8 mouse cellular contexts compared by ENCODE assay signal in genomic region chr12:40832157-40832556, GRCm38 (mm10).
DNase-seq lines count a peak whose midpoint lies in the region; ATAC-seq and TF ChIP-seq lines count a peak whose summit lies in the region.
"Had no signal": no experiment of that assay in that cellular context is flagged by ENCODE, and none has a peak within 500 bp of the region (broad histone marks: within the 10 kb centered on the region; RNA-seq: fewer than 3 reads in every experiment).

No protein-coding gene starts in this region.

- no peaks in the 10 kb centered on the region for H3K9me3 ChIP-seq in CH12.LX (replicated peaks; ENCODE audit: low read length)
- H3K9me3 ChIP-seq in hindbrain, embryonic 14.5 days (ENCODE audit: control insufficient read depth, low read length) = no peaks in the 10 kb centered on the region
- H3K9me3 ChIP-seq: liver, embryonic 13.5 days had no signal

- H3K27me3 ChIP-seq in CH12.LX (replicated peaks) = no peaks in the 10 kb centered on the region
- no peaks in the 10 kb centered on the region for H3K27me3 ChIP-seq in hindbrain, embryonic 14.5 days (ENCODE audit: control insufficient read depth, insufficient read depth, low read length)
- H3K27me3 ChIP-seq: liver, embryonic 13.5 days had no signal

- WGBS in hindbrain, embryonic 14.5 days = 70% methylated on average over 8 of the region's 8 CpGs

- no peaks in the 10 kb centered on the region for H3K4me1 ChIP-seq in CH12.LX (ENCODE audit: control insufficient read depth in 1 of 2, insufficient read depth in 2 of 2)
- no peaks in the 10 kb centered on the region for H3K4me1 ChIP-seq in hindbrain, embryonic 14.5 days (replicated peaks; ENCODE audit: control insufficient read depth, insufficient read depth, low read length)
- H3K4me1 ChIP-seq: liver, embryonic 13.5 days had no signal

- no peaks in the 10 kb centered on the region for H3K79me2 ChIP-seq in CH12.LX (replicated peaks; ENCODE audit: control insufficient read depth, extremely low read depth, insufficient read depth, poor library complexity, severe bottlenecking)

- in situ Hi-C loops in CH12.LX (cut with MboI; ENCODE audit: low pct_ligation_motif_present, low pct_unique_long_range_greater_than_20kb, low sequenced_read_pairs) = loop anchor here (25.0 kb wide), 2 partner anchors 380 to 655 kb away; partner anchors contain the start of gene Lrrn3

- H3K9ac ChIP-seq in CH12.LX (ENCODE audit: insufficient read depth, low read depth) = no peak overlapping the region
- no peak overlapping the region for H3K9ac ChIP-seq in hindbrain, embryonic 14.5 days
- H3K9ac ChIP-seq: liver, embryonic 13.5 days had no signal

- peak; percentile 89 to 91 for TF ChIP-seq CTCF in CH12.LX (conservative IDR thresholded peaks at IDR 0.05 in 1 of 2, IDR thresholded peaks at IDR 0.05 in 1 of 2; ENCODE audit: low read depth in 2 of 2, low read length in 2 of 2)

- H3K27ac ChIP-seq in CH12.LX (ENCODE audit: insufficient read depth, low read depth) = no peak overlapping the region
- H3K27ac ChIP-seq in hindbrain, embryonic 14.5 days = no peak overlapping the region
- H3K27ac ChIP-seq: liver, embryonic 13.5 days had no signal

- H3K4me2 ChIP-seq in CH12.LX (ENCODE audit: insufficient read depth, low read depth, poor library complexity, severe bottlenecking) = 0 out of 2 replicates have a peak overlapping the region, but pooled peaks have one; percentile 30
- no peak overlapping the region for H3K4me2 ChIP-seq in hindbrain, embryonic 14.5 days (replicated peaks)
- H3K4me2 ChIP-seq: liver, embryonic 13.5 days had no signal

- dilution Hi-C loops in CH12.LX (cut with MboI; ENCODE audit: extremely low pct_ligation_motif_present, extremely low pct_unique_long_range_greater_than_20kb, low sequenced_read_pairs) = no loop called here

- intact Hi-C loops in heart, postnatal 14 days (cut with DNase I) = no loop called here
- intact Hi-C loops in heart, postnatal 36 days (cut with DNase I) = no loop called here

- no peaks in the 10 kb centered on the region for H3K36me3 ChIP-seq in CH12.LX (replicated peaks in 1 of 2; ENCODE audit: control insufficient read depth in 1 of 2, insufficient read depth in 1 of 2, low read length in 1 of 2)
- H3K36me3 ChIP-seq in hindbrain, embryonic 14.5 days (replicated peaks; ENCODE audit: control insufficient read depth, insufficient read depth) = peaks cover 57% of the 10 kb centered on the region
- H3K36me3 ChIP-seq: liver, embryonic 13.5 days had no signal

- TF ChIP-seq RAD21 in CH12.LX (IDR thresholded peaks at IDR 0.05; ENCODE audit: low read depth, low read length) = peak; percentile 95

- peak; percentile 10 to 20 for DNase-seq in heart, postnatal 14 days
- DNase-seq in heart, postnatal 36 days = no peak
- DNase-seq in 416B (ENCODE audit: low read depth) (peak; percentile 61), CH12.LX (ENCODE audit: extremely low read depth) (peak; percentile 57)
- peak; percentile 74 for DNase-seq in hindbrain, embryonic 14.5 days (ENCODE audit: low spot score)
- peak; percentile 35 for DNase-seq in lung, postnatal 36 days
- DNase-seq in gastrocnemius, adult 8-10 months (ENCODE audit: low spot score in 2 of 2) = no peak
- DNase-seq: liver, embryonic 13.5 days had no signal

- TF ChIP-seq EP300 in CH12.LX (IDR thresholded peaks at IDR 0.05; ENCODE audit: low read length) = no peak

- no peak for TF ChIP-seq POLR2A in CH12.LX (IDR thresholded peaks at IDR 0.05; ENCODE audit: low read depth, low read length)

- peak; percentile 73 for ATAC-seq in hindbrain, embryonic 14.5 days (ENCODE audit: low FRiP score)

- H3K4me3 ChIP-seq in CH12.LX (replicated peaks in 1 of 3; ENCODE audit: low read depth in 2 of 3, low read length in 2 of 3, poor library complexity in 1 of 3) = no peak overlapping the region
- H3K4me3 ChIP-seq in hindbrain, embryonic 14.5 days (replicated peaks; ENCODE audit: low read length) = no peak overlapping the region
- H3K4me3 ChIP-seq: liver, embryonic 13.5 days had no signal

TF ChIP-seq in CH12.LX, 34 proteins besides CTCF, POLR2A, EP300 and RAD21:
- no peak for TF ChIP-seq MEF2A (IDR thresholded peaks at IDR 0.05; ENCODE audit: borderline replicate concordance, low read depth, low read length)
- no peak for TF ChIP-seq TBP (conservative IDR thresholded peaks at IDR 0.05; ENCODE audit: low read depth, low read length)
- TF ChIP-seq CHD1 (IDR thresholded peaks at IDR 0.05; ENCODE audit: low read depth, low read length) = no peak
- no peak for TF ChIP-seq ZNF384 (IDR thresholded peaks at IDR 0.05; ENCODE audit: low read depth, low read length)
- peak; percentile 67 for TF ChIP-seq SMC3 (IDR thresholded peaks at IDR 0.05; ENCODE audit: low read depth, low read length)
- TF ChIP-seq USF2 (conservative IDR thresholded peaks at IDR 0.05; ENCODE audit: low read depth, low read length) = no peak
- TF ChIP-seq MAFK (IDR thresholded peaks at IDR 0.05; ENCODE audit: insufficient replicate concordance, low read length) = no peak
- TF ChIP-seq MXI1 (IDR thresholded peaks at IDR 0.05; ENCODE audit: low read depth, low read length) = no peak
- no peak for TF ChIP-seq MAX (IDR thresholded peaks at IDR 0.05; ENCODE audit: low read length)
- peak; percentile 18; the same call in 1 of the 2 replicates for TF ChIP-seq ZC3H11A (IDR thresholded peaks at IDR 0.05; ENCODE audit: low read depth, low read length)
- TF ChIP-seq ELF1 (IDR thresholded peaks at IDR 0.05; ENCODE audit: low read depth, low read length) = no peak
- no peak for TF ChIP-seq PAX5 (IDR thresholded peaks at IDR 0.05; ENCODE audit: low read length)
- TF ChIP-seq KAT2A (IDR thresholded peaks at IDR 0.05; ENCODE audit: insufficient replicate concordance, low read length) = no peak
- TF ChIP-seq E2F4 (IDR thresholded peaks at IDR 0.05; ENCODE audit: insufficient replicate concordance, low read depth, low read length) = no peak
- no peak for TF ChIP-seq JUND (conservative IDR thresholded peaks at IDR 0.05; ENCODE audit: low read depth, low read length)
- no peak for TF ChIP-seq BHLHE40 (IDR thresholded peaks at IDR 0.05; ENCODE audit: low read depth, low read length)

Comparison
In these comparisons a context has a peak if more than half of its experiments do, and no peak if none do; other contexts are left out.
1. DNase-seq: peak in heart, postnatal 14 days (2 of 2), 416B (single experiment), CH12.LX (single experiment), hindbrain, embryonic 14.5 days (single experiment) and lung, postnatal 36 days (single experiment); none in heart, postnatal 36 days (0 of 2) and gastrocnemius, adult 8-10 months (0 of 2).